Mouse (Mus musculus) limb, embryonic 14.5 days (tissue): ENCODE results near the gene Gm20388. TPM values are rescaled to one million over a fixed set of nuclear protein-coding genes. Genes with fewer than 3 reads are reported as not detected.

Source experiments
- ATAC-seq: fragments of 200-750 bp; cut with Nextera tagmentation; 2 replicates; pipeline ENCODE4 v1.8.0; 2017; ENCODE audit warnings: low read depth, moderate number of reproducible peaks, moderate TSS enrichment; ENCODE audit not compliant: low FRiP score
- DNase-seq: peaks from one replicate; pipeline ENCODE4 v3.0.0-alpha.2; 2015; ENCODE audit warnings: low spot score
- H3K27ac ChIP-seq: fragments of 300-500 bp; sonication (generic); replicated peaks from 2 replicates; pipeline ENCODE4 v1.5.1; 2014; ENCODE audit warnings: low read depth, mild to moderate bottlenecking, low read length, moderate library complexity, mixed read lengths
- H3K27me3 ChIP-seq: fragments of 300-500 bp; sonication (generic); 2 replicates; pipeline ENCODE4 v1.6.1; 2014; ENCODE audit warnings: low read length, mixed read lengths; ENCODE audit not compliant: control insufficient read depth, insufficient read depth
- H3K36me3 ChIP-seq: fragments of 300-500 bp; sonication (generic); 2 replicates; pipeline ENCODE4 v1.6.1; 2014; ENCODE audit warnings: mild to moderate bottlenecking, low read length, moderate library complexity, mixed read lengths; ENCODE audit not compliant: control insufficient read depth, insufficient read depth
- H3K4me1 ChIP-seq: fragments of 300-500 bp; sonication (generic); 2 replicates; pipeline ENCODE4 v1.6.1; 2014; ENCODE audit warnings: antibody characterized with exemption, low read length, mixed read lengths; ENCODE audit not compliant: control insufficient read depth, insufficient read depth
- H3K4me2 ChIP-seq: fragments of 300-500 bp; sonication (generic); replicated peaks from 2 replicates; pipeline ENCODE4 v1.6.1; 2014; ENCODE audit warnings: low read depth, mild to moderate bottlenecking, low read length, moderate library complexity; ENCODE audit not compliant: severe bottlenecking
- H3K4me3 ChIP-seq: fragments of 300-500 bp; sonication (generic); replicated peaks from 2 replicates; pipeline ENCODE4 v1.5.1; 2014; ENCODE audit warnings: low read length
- H3K9ac ChIP-seq: fragments of 300-500 bp; sonication (generic); 2 replicates; pipeline ENCODE4 v1.6.1; 2014; ENCODE audit warnings: mild to moderate bottlenecking, low read depth, low read length, moderate library complexity; ENCODE audit not compliant: severe bottlenecking
- H3K9me3 ChIP-seq: fragments of 300-500 bp; sonication (generic); 2 replicates; pipeline ENCODE4 v1.6.1; 2016; ENCODE audit warnings: low read length; ENCODE audit not compliant: control insufficient read depth
- POLR2A ChIP-seq: fragments of 200-500 bp; IDR thresholded peaks from 2 replicates; pipeline ENCODE4 v1.8.0; 2012; ENCODE audit warnings: inconsistent platforms, mild to moderate bottlenecking, moderate library complexity, borderline replicate concordance; ENCODE audit not compliant: insufficient read depth, insufficient read length; ENCODE audit errors: extremely low read depth
- WGBS: fragments of 180-500 bp; shearing (Covaris S2); extraction: QIAGEN DNeasy Blood & Tissue Kit; methylation state at CpG from one replicate; pipeline ENCODE4 v1.1.7; 2014; 5-methylcytosine and 5-hydroxymethylcytosine counted together
- polyA plus RNA-seq, 2 experiments: library from polyadenylated mRNA; depleted of rRNA in 1 of 2; stranded (reverse) in 1 of 2; unstranded in 1 of 2; fragments of >200 nt; fragmentation: Nextera tagmentation in 1 of 2; extraction: Ambion mirVana in 1 of 2; gene quantifications; 2 replicates each; pipeline versions ENCODE4 v1.2.1 to v1.2.3; 2012 to 2014

Gm20388 gene
- polyA plus RNA-seq, 2 experiments: 1.9 to 49.9 TPM

DNA sequence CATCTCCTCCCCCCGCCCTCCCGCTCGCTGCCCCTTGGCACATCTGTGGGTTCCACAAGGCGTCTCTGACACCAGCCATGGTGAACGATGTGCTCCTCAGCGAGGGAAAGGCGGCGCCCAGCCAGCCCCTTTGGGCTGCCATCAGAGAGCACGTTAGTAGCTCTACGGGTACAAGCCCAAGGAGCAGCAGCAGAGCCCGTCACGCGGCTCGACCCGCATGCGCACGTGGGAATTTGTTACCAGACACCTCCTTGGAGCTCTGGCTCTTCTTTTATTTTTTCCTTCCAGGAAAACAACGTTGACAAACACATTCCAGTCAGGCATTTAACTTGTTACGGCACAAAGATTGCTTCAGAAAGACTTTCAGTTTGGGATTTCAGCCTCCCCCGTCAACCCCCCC lies 1765.1 kb downstream of the Gm20388 start:
- H3K4me3 ChIP-seq: no peak overlapping the region
- 41% methylated on average over 20 of the region's 20 CpGs for WGBS
- no peaks in the 10 kb centered on the region for H3K4me1 ChIP-seq
- H3K9ac ChIP-seq: no peak overlapping the region
- H3K36me3 ChIP-seq: no peaks in the 10 kb centered on the region
- no peak overlapping the region for H3K4me2 ChIP-seq
- ATAC-seq (no peak), DNase-seq (no peak)
- H3K9me3 ChIP-seq: no peaks in the 10 kb centered on the region
- no peaks in the 10 kb centered on the region for H3K27me3 ChIP-seq
- TF ChIP-seq POLR2A: no peak
- no peak overlapping the region for H3K27ac ChIP-seq

DNA sequence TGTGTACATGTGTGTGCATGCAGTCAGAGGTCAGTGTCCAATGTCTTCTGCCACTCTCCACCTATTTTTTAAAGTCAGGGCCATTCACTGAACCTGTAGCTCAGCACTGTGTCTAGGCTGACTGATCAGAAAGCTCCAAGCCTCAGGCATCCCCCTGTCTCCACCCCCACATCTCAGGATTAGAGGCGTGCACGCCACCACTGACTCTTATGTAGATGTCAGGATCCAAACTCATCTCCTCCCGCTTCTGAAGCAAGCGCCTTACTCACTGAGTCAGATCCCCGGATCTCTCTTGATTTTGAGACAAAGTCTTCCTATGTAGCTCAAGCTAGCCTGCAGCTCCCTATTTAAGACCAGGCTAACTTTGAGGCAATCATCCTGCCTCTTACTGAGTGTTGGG lies 1768.1 kb downstream of the Gm20388 start:
- Histone ChIP-seq H3K27ac (no peak overlapping the region), H3K9me3 (no peaks in the 10 kb centered on the region), H3K27me3 (no peaks in the 10 kb centered on the region), H3K36me3 (no peaks in the 10 kb centered on the region), H3K4me2 (no peak overlapping the region), H3K4me3 (no peak overlapping the region), H3K9ac (no peak overlapping the region), H3K4me1 (no peaks in the 10 kb centered on the region)
- no peak for TF ChIP-seq POLR2A
- DNase-seq (no peak), ATAC-seq (no peak)
- WGBS: 63% methylated on average over 5 of the region's 5 CpGs

DNA sequence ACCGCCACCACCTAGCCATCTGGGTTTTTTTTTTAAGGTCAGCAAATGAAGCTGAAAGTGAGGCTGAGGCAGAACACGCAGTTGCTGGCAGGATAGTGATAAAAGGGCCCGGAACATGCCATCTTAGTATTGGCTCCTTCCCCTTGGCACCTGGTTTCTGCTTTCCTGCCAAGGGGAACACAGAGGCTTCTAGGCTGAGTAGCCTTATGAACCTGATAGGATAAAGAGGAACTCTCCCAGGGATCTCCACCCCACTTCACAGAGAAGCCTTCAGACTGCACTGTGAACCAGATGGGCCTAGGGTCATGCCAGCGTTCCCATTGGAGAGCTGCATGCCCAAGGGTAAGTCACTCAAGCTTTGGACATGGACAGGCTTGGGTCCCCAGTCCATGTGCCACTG lies 1770.3 kb downstream of the Gm20388 start:
- WGBS: 85% methylated on average over 4 of the region's 4 CpGs
- no peaks in the 10 kb centered on the region for H3K36me3 ChIP-seq
- ATAC-seq: no peak
- no peaks in the 10 kb centered on the region for H3K4me1 ChIP-seq
- H3K4me2 ChIP-seq: no peak overlapping the region
- no peaks in the 10 kb centered on the region for H3K9me3 ChIP-seq
- no peak overlapping the region for H3K9ac ChIP-seq
- no peaks in the 10 kb centered on the region for H3K27me3 ChIP-seq
- no peak overlapping the region for H3K27ac ChIP-seq
- H3K4me3 ChIP-seq: no peak overlapping the region
- no peak for DNase-seq
- TF ChIP-seq POLR2A: no peak

DNA sequence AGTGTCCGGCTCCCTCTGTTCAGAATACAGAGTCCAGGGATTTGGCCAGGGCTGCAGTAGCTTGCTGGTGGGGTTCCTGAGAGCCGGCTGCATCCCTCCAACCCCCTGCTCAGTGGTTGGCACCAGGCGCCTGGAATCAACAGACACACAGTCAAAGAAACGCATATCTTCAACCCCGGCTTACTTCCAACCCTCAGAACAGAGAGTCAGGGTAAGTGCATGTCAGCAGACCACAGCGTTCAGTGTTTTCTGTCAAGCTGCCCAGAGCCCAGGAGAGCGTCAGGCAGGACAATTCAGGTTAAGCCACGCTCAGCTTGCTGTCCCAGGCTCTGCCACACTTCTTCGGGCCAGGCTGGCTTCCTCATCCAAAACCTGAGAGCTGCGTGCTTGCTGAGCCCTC lies 1770.8 kb downstream of the Gm20388 start:
- Histone ChIP-seq H3K4me2 (no peak overlapping the region), H3K36me3 (no peaks in the 10 kb centered on the region), H3K27ac (no peak overlapping the region), H3K4me1 (no peaks in the 10 kb centered on the region), H3K9me3 (no peaks in the 10 kb centered on the region), H3K4me3 (no peak overlapping the region), H3K9ac (no peak overlapping the region), H3K27me3 (no peaks in the 10 kb centered on the region)
- TF ChIP-seq POLR2A: no peak
- no peak for ATAC-seq
- no peak for DNase-seq
- WGBS: 64% methylated on average over 10 of the region's 10 CpGs

DNA sequence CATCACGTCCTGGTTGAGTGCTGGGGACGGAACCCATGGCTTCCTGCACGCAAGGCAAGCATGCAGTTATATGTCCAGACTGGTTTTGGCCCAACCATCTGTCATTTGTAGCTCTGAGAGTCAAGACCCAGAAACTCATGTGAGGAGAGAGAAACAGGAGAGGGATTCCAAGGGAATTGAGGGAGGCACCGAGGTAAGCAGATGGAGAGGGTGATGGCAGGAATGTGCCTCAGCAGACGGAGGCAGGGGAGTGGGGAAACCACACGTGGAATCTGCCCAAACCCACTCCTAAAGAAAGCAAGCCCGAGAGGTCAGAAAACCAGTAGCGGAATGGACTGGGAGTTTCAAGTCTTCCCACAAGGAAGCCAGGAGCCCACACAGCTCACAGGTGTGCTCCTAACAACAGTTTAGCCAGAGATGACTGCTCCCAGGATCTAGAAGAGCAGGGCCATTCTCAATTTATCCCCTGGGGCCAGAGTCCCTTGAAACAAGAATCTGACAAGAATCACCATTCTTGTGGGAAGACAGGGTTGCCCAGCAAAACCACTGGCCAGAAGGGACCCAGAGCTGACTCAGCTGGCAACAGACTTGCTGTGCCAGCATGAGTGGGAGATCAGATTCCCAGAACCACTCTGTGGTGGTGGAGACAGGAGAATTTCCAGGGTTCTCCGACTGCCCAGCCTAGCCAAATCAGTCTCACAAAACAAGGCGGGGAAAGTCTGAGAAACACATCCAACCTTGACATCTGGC lies 1772.6 kb downstream of the Gm20388 start:
- Histone ChIP-seq H3K9ac (no peak overlapping the region), H3K9me3 (no peaks in the 10 kb centered on the region), H3K4me2 (no peak overlapping the region), H3K27me3 (no peaks in the 10 kb centered on the region), H3K4me1 (no peaks in the 10 kb centered on the region), H3K4me3 (no peak overlapping the region), H3K27ac (no peak overlapping the region), H3K36me3 (no peaks in the 10 kb centered on the region)
- ATAC-seq (no peak), DNase-seq (no peak)
- no peak for TF ChIP-seq POLR2A
- WGBS: 68% methylated on average over 10 of the region's 10 CpGs
